Mouse (Mus musculus) yolk sac, embryonic 10.5 days (tissue): ENCODE measurements around the gene Adarb1.
"Not testable (repeated sequence)": the region's sequence is repeated elsewhere in the genome, so short reads cannot be mapped to it uniquely, and the experiment has no call there.

Experiments
- DNase-seq: peaks from one replicate; pipeline ENCODE4 v3.0.0-alpha.2; 2017; ENCODE audit warnings: low spot score

Gene Adarb1

GRCm38 (mm10) chr10:77308978-77309377 lies 109.1 kb downstream of the Adarb1 start:
- DNase-seq = no peak

GRCm38 (mm10) chr10:77305766-77306165 lies 112.3 kb downstream of the Adarb1 start:
- DNase-seq = no peak

DNA sequence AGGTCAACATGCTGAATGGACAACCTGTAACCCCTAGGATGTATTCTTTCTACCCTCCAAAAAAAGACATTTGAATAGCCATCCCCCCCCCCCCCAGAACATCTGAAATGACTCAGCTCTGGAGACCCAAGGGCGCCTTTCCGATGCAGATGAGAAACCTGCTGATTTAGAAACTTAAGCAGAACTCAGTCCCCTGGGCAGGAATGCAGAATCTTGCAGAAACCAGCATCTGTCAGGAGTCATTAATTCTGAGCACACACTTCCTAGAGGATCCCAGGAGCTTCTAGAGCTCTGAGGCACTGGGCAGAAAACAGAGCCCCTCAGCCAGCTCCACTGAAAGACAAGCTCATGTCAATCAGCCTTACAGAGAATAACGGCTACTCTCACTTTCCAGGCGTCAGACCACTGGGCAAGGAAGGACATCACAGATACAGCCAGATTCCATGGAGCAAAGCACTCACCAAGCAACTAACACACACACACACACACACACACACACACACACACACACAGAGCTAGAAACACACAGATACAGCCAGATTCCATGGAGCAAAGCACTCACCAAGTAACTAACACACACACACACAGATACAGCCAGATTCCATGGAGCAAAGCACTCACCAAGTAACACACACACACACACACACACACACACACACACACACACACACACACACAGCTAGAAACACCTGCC lies 113.1 kb downstream of the Adarb1 start:
- no peak for DNase-seq

- no peak for DNase-seq
Observed at GRCm38 (mm10) chr10:77304362-77304761, 113.7 kb downstream of the Adarb1 start.

- DNase-seq = no peak
Observed at GRCm38 (mm10) chr10:77300934-77301297, 117.2 kb downstream of the Adarb1 start.

GRCm38 (mm10) chr10:77300237-77300933 lies 117.7 kb downstream of the Adarb1 start:
- DNase-seq = no peak

- DNase-seq = no peak
Observed at GRCm38 (mm10) chr10:77299194-77299593, 118.9 kb downstream of the Adarb1 start.

DNA sequence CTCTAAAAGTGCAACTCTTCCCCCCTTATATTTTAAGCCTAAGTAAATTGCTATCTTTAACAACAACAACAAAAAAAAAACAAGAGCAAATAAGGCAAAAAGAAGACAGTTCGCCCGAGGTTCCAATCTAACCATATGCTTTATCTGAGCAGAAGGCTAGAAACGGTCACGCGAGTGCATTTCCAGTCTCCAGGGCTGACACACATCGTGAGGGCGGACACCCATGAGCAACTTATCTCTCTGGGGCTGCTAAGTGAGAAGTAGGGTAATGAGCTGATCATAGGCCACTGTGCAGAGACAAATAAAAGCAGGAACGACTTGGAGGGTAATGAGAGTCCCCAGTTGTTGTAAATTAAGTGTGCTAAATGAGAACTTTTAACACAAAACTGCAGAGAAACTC lies 119.4 kb downstream of the Adarb1 start:
- DNase-seq = no peak

- DNase-seq = no peak
Observed at GRCm38 (mm10) chr10:77294691-77295090, 123.4 kb downstream of the Adarb1 start.

DNA sequence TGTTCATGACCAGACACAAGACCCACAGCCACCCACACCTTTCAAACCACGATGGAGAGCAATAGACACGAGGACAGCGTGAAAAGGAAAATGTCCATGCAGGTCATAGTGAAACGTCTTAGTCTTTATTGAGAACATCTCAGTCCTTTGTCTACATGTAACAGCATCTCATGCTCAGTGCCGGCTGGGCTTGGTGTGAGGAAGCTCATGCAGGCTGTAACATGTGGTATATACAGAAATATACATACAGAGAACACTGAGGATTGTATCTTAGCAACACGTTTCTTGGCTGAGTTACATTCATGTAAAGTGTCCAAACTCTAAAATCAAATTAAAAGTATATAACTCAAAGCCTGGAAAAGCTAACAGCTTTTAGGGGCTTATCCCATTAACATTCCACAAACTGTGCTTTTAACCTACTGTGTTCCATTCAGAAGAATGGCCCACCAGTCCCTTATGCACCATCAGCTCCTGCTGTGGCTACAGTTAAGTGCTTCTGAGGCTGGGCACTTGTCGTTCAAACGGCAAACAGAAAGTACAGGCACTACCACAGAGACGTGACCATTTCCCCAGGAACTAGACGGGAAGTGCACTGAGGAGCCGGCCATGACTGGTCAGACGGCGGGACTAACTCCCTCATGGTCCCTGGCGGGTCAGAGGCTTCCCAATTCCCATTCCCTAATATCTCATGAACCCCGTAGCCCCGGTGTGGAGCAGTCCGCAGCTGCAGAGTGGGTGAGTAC lies 127.3 kb downstream of the Adarb1 start:
- no peak for DNase-seq

- DNase-seq = no peak
Observed at GRCm38 (mm10) chr10:77289559-77289958, 128.5 kb downstream of the Adarb1 start.

DNA sequence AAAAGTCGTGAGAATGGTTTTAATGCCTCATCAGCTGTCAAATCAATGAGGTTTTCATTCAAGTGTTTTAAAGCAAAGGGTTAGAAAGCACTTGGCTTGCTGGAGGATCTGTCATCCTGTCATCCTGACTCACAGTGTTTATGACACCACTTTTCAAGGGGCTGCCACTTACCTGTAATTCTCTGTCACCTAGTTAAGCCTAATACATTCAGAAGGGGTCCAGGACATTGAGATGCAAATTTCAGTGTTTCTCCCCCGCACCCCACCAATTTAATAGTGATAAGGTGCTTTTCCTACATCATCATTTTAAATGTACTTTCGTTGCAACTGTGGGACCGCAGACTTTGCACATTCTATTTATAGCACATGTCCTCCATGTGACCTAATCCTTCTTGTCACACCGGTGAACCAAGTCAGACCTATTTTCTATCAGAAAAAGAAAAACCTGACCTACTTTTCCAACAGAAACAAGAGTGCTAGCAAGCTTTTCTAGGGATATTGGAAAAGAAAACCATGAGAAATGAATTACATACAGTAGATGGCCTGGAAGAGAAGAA lies 129.4 kb downstream of the Adarb1 start:
- no peak for DNase-seq

GRCm38 (mm10) chr10:77287626-77288025 lies 130.4 kb downstream of the Adarb1 start:
- no peak for DNase-seq

GRCm38 (mm10) chr10:77284832-77285231 lies 133.2 kb downstream of the Adarb1 start:
- no peak for DNase-seq

GRCm38 (mm10) chr10:77282822-77283221 lies 135.2 kb downstream of the Adarb1 start:
- DNase-seq = peak; percentile 49

GRCm38 (mm10) chr10:77282085-77282484 lies 136.0 kb downstream of the Adarb1 start:
- not testable (repeated sequence) for DNase-seq

DNA sequence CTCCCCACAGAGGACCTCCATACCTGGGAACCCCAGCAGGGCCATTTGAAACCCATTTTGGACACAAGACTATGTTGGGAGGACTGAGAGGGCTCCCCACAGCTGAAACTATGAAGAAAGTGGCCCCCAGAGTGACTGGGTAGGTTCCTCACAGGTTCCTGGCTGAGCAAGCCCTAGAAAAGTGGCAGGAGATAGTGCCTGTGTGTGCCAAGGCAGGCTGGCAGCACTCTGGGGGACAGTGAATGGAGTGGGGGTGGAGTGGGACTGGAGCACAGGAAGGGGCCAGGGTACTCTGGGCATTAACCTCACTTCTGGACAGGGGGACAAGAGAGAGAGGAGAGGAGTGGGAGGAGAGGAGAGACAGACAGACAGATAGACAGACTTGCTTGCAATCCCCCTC lies 144.3 kb downstream of the Adarb1 start:
- no peak for DNase-seq

- no peak for DNase-seq
Observed at GRCm38 (mm10) chr10:77272980-77273730, 144.9 kb downstream of the Adarb1 start.

- no peak for DNase-seq
Observed at GRCm38 (mm10) chr10:77269129-77269528, 148.9 kb downstream of the Adarb1 start.

DNA sequence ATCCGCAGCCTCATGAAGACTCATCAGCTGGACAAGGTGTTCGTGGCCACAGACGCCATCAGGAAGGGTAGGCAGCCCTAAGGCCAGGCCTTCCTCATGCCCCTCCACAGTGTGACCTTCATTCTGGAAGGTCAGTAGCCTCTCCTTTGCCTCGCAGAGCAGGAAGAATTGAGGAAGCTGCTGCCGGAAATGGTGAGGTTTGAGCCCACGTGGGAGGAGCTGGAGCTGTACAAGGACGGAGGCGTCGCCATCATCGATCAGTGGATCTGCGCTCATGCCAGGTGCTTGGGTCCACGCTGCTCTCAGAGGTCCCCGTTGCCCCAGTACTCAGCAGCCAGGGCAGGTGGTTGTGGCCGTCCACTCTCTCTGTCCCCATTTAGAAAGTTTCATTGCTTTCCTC lies 151.0 kb downstream of the Adarb1 start:
- DNase-seq = no peak

GRCm38 (mm10) chr10:77266281-77266680 lies 151.8 kb downstream of the Adarb1 start:
- DNase-seq = no peak
